Mouse (Mus musculus): ENCODE measurements around the gene Syngr1.
A peak's percentile ranks its signal among the peaks of the same experiment; 100 is the strongest.

The Syngr1 gene

DNA sequence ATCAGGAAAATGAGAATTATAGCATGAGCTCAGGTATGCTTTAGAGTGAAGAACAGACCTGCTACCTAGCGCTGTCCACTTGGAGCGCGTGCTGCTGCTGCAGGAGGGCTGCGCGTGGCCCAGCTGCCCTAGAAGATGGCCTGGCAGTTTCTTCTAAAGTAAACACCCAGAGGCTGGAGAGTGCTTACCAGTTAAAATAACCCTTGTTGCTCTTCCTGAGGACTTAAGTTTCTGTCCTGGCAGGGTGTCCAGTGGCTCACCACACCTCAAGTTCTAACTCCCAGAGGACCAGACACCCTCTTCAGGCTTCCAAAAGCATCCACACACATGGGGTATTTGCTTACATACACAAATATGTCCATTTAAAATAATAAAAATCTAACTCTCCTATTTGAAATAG is 54.3 kb downstream of the Syngr1 start:
- DNase-seq (ENCODE audit: low spot score), result no peak

DNA sequence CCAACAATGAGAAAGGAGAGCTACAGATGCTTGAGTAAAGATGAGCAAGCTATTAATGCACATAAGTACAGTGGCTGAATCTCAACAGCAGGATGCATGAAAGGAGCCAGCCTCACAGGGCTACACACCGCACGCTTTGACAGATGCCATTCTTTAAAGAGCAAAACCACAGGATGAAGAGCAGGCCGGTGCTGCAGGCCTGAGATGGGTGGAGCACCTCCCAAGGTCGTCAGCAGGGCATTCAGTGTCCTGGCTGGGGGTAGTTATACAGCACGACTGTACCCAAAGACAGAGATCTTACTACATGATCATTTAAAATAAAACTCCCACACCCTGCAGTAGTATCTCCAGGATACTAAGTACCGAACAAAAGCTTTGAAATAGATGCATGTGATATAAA is 55.0 kb downstream of the Syngr1 start:
- no peak for DNase-seq (ENCODE audit: low spot score)

GRCm38 (mm10) chr15:80147090-80147489 is 56.0 kb downstream of the Syngr1 start:
- no peak for DNase-seq (ENCODE audit: low spot score)

- no peak for DNase-seq (ENCODE audit: low spot score)
Measured at GRCm38 (mm10) chr15:80147511-80147910, 56.4 kb downstream of the Syngr1 start.

- DNase-seq (ENCODE audit: low spot score), result no peak
Measured at GRCm38 (mm10) chr15:80148565-80148964, 57.4 kb downstream of the Syngr1 start.

DNA sequence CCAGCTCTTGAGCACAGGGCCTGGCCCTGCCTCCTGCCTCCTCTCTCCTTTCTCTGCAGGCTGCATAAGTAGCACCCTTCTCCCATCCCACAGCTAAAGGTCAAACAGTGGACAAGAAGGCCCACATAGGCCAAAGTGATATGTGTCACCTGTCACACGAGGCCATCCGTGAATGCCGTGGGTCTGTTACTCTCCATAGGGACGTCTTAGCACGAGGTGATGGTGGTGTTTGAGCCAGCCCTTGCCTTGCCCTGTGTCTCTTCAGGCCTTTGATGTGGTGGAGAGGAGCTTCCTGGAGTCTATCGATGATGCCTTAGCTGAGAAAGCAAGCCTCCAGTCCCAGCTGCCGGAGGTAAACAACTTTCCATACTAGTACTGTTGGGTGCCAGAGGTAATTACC is 58.4 kb downstream of the Syngr1 start:
- DNase-seq (ENCODE audit: low spot score), result no peak

DNA sequence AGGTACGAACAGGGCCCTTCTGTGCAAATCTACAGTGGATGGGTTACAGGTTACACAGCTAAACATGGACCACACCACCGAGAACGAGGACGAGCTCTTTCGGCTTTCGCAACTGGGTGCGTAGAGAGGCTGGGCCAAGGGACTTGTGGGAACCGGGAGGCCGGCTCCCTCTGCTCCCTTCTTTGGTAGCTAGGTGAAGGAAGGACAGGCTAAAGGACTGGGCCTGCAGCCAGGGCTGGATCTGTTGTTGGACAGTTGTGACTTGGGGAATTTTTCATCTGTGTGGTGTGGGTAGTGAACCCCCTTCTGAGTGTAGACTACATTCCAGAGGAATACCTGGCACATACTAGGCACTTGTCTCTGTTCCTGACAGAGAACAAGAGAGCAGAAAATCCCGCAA is 61.5 kb downstream of the Syngr1 start:
- DNase-seq (ENCODE audit: low spot score), result no peak

GRCm38 (mm10) chr15:80153757-80154156 is 62.6 kb downstream of the Syngr1 start:
- DNase-seq (ENCODE audit: low spot score), result no peak

DNA sequence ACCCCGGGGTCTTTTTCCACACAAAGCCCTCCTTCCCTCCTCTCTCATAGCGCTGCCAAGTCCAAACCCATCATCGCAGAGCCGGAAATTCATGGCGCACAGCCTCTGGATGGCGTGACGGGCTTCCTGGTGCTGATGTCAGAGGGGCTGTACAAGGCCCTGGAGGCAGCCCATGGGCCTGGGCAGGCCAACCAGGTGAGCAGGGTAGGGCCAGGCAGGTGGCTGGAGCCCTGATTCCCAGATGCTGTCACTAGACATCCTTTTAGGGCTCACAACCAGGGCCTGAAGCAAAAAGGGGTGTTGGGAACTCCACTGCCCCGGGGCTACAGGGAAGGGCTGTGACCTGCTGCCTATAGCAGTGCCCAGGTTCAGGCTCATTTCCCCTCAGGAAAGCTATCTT is 64.6 kb downstream of the Syngr1 start:
- DNase-seq (ENCODE audit: low spot score), result no peak

DNA sequence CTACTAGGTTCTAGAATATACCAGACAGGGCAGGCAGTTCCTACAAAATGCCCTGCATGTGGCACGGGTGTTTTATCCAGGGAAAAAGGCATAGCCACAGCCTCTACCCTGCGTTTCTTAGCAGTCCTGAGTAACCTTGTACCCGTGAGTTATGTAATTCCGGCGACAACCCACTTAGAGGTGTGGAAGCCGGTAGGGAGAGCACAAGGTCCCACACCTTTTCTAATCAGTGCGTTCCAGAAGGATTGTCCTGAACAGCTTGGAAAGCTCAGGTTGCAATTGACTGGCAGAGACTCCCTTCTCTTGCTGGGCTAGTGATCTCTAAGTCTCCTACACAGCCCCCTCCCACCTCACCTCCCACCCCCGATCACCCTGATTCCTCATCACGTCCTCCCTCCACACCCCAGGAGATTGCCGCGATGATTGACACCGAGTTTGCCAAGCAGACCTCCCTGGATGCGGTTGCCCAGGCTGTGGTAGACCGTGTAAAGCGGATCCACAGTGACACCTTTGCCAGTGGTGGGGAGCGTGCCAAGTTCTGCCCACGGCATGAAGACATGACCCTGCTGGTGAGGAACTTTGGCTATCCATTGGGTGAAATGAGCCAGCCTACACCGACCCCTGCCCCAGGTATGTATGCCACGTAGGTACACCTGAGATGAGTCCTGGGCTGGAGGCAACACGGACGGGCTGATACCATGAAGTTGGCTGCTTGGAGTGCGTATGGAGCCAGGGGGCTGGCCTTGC is 66.2 kb downstream of the Syngr1 start:
- no peak for DNase-seq (ENCODE audit: low spot score)

GRCm38 (mm10) chr15:80158001-80158706 is 67.0 kb downstream of the Syngr1 start:
- no peak for DNase-seq (ENCODE audit: low spot score)

- no peak for DNase-seq (ENCODE audit: low spot score)
Measured at GRCm38 (mm10) chr15:80158707-80159090, 67.6 kb downstream of the Syngr1 start.

DNA sequence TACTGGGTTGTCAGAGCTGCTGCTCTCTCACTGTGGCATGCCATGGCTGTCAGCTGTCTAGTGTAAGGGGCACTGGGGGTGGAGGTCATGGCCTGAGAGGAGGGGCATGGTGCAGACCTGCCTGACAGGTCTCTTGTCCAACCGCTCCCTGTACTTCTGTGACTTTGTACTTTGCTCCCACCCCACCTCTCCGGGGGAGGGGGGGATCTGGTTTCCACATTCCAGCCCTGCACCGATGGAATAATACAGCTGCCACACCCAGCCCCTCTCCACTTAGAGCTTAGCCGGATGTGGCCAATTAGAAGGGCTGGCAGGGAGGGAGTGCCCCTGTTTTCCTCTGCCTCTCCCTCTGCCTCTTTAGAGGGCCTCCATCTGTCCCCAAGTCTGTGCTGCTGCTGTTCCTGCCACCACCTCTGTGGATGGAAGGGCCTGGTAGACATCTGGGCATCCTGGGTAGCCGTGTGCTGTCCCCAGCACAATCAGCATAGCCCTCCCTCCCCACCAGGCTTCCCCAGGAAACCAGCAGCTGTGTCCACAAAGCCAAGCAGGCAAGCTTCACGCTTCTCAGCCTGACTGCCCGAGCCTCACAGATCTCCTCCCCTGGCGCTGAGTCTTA is 68.3 kb downstream of the Syngr1 start:
- DNase-seq (ENCODE audit: low spot score), result no peak

- no peak for DNase-seq (ENCODE audit: low spot score)
Measured at GRCm38 (mm10) chr15:80160223-80160622, 69.1 kb downstream of the Syngr1 start.

DNA sequence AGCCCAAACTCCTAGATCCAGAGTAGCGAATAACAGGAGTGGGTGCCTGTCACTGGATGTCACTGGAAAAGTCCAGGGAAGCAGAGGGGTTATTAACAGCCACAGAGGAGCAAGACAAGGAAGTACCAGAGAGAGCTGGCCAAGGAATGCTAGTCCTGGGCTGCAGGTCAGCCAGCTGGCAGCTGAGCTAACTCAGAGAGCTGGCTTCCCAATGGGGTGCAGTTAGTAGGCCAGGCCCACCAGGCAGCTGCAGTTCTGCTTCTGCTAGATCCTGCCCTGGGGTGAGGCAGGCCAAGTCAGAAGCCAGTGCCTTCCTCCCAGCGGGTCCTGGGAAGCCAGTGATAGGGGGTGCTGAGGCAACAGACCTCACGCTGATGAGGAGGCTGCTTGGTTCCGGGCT is 69.6 kb downstream of the Syngr1 start:
- DNase-seq (ENCODE audit: low spot score), result no peak

DNA sequence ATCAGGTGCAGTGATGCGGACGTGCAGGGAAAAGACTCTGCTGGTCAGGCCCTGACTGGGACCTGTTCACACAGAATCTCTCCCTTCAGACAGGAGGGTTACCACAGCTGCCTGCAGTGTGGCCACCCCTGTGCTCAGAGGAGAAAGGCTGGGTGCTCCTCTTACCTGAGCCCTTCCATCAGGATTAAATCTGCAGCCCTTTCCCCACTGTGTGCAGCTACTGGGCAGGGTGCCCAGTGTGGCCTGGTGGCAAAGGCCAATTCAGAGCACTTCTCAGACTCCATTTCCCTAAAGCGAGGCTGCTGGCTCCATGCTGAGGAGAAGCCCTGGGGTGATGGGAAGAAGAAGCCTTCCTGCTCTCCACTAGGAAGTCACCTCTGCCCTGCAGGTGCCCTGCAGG is 70.1 kb downstream of the Syngr1 start:
- DNase-seq (ENCODE audit: low spot score), result no peak

DNA sequence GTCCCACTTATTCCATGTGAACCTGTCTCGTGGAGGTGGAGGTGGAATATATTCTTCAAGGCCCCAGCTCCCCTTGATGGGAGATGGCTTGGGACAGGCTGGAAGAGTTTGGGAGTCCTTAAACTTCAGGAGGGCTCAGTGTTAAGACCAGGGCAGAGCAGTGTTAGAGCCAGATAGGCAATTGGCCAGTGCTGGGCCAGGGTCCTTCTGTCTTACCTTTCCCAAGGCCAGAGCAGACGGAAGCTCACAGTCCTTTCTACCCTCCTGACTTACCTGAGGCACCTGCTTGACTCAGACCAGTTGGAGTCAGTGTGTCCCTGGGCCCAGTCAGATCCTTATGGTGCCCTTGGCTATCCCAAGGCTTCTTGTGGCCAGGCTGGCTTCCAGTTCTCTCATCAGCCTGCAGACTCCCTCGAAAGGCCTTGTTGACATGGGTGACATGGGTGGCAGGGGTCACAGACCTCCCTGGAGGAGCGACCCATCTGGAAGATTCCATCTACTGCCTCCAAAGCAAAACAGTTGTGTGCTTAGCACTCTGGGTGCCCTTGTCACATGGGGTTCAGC is 71.3 kb downstream of the Syngr1 start:
- DNase-seq (ENCODE audit: low spot score), result no peak

DNA sequence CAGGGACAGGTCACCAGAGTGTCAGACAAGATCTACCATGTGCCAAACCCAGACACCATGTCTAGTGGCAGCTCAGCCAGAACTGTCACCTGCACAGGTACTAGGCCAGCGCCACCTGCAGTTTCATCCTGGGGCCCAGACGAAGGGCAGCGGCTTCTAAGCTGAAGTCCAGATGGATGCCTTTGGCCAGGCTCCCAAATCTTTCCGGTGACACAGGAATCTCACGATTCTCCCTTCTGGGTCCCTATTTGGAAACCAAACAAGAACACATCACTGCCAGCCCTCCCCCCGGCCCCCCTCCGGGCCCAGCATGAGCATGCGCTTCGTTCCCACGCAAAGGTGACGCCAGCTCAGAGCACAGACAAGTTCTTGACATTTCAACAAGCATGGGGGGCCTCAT is 72.1 kb downstream of the Syngr1 start:
- DNase-seq (ENCODE audit: low spot score), result peak; percentile 64

DNA sequence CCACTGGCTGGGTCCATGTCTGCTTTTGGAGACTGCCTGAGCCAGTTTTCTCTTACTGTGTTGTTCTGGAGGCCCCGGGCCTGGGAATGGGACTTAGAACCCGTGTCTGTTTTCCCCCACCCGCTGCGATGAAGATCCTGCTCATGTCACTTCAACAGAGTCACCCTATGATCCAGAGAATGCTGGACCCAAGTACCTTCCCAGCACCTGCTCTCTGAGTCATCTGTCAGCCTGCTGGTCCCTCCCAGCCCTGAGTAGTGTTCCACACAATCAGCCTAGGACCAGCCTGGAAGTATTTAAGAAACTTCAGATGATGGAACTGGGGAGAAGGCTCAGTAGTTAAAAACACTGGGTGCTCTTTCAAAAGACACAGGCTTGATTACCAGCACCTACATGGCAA is 72.6 kb downstream of the Syngr1 start:
- DNase-seq (ENCODE audit: low spot score), result no peak

- DNase-seq (ENCODE audit: low spot score), result no peak
Measured at GRCm38 (mm10) chr15:80165396-80165795, 74.3 kb downstream of the Syngr1 start.
